Mouse (Mus musculus) CD4-positive, CD25-positive, alpha-beta regulatory T cell, adult 9 weeks (primary cell): ENCODE measurements around the gene Ipp. TPM values are rescaled to one million over a fixed set of nuclear protein-coding genes. Genes with fewer than 3 reads are reported as not detected.

Experiments
- polyA plus RNA-seq: library from polyadenylated mRNA; unstranded; fragments of 100-300 nt; shearing (Covaris generic); gene quantifications from one replicate; pipeline ENCODE4 v1.2.1, GENCODE M21; 2017

The Ipp gene
- 21.8 TPM for polyA plus RNA-seq

GRCm38 (mm10) chr4:116507425-116508218 is at the start of gene Ipp:
Ipp (plus strand) TSS chr4:116507549.

GRCm38 (mm10) chr4:116464126-116464981 is 43.0 kb upstream of the Ipp start, which contains the start of gene Mast2:
Mast2 (minus strand) TSS chr4:116464183.

DNA sequence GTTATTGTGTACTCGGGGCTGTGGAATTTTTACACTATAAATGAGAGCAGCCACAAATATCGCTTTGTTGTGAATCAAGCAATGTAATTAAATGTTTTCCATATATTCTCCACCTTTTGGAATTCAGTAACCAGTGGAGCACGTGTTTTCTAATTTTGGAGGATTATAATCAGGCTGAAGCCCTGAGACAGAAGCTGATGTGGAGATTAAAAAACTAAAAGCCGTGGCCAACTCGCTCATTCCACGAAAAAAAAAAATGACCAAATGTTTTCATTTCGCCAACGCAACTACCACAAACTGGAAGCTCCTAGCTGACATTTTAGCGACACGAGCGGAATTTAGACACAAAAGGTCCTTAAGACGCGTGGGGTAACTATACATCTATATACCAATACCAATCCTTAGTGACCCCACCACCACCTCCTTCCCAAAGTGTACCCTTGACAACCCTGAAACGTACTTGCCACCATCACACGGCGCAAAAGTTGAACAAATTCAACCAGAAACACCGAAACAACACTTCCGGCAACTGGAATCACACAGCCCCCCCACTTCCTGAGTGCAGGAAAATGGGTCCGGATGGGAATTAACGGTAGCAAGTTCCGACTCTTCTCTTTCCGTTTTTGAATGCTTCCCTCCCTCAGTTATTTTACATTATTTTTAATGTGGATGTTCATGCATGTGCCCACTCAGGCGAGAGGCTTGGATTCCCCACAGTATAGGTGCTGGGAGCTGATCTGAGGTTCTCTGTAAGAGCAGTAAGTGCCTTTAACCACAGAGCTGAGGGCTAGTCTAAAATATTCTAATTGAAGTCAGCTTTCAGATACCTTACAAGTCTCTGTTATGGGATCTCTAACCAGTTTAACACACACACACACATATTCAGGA is 48.3 kb downstream of the Ipp start, which contains the start of gene Tmem69:
Gene Tmem69, minus strand, starts transcription at position 524 of the 888 bp plus-strand sequence.

DNA sequence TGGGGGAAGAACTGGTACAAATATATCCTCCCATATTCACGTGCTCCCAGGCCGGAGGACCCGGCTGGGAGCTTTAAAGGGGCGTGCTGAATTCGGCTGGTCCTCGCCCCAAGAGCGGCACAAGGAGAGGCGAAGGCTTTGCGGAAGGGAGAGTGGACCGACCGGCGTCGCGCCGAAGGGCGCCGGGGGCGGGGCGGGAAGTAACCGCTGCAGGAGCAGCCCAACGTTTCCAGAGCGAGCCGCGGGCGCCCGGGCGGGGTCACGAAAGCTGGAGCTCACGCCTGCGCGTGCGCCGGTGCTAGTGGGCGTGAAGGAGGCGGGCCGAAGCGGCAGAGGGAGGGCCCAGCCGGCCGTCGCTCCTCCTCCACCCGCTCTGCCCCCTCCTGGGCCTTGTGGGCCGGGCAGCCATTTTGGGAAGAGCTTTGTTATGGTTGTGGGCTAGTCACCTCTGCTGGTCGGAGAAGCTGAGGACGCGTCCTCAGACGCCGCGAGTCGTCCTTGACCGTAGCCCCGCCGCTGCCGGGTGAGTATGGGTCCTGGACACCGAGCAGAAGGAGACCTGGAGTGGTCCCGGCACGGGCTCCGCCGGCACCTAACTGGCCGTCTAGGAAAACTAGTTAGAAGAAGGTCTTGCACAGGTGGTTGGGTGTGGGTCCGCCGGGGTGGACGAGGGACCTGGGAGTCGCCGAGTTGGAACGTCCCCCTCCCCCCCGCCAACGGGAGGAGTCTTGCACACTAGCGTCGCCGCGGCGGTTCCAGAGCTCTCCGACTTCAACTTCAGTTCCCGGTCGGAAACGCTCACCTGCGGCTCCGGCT is 50.2 kb downstream of the Ipp start, which contains the start of gene Gpbp1l1:
Gene Gpbp1l1, plus strand, starts transcription at position 353 of the 816 bp plus-strand sequence.

Other genes starting within 250 kb of the Ipp start
- 3.0 TPM for gene Mast2, start 43.4 kb upstream of the Ipp start, polyA plus RNA-seq
- gene Tmem69, start 48.4 kb downstream of the Ipp start, polyA plus RNA-seq: 23.1 TPM
- gene Gpbp1l1, start 50.1 kb downstream of the Ipp start, polyA plus RNA-seq: 51.8 TPM
- 15.5 TPM for gene Ccdc17, start 89.1 kb downstream of the Ipp start, polyA plus RNA-seq
- gene Nasp, start 120.4 kb downstream of the Ipp start, polyA plus RNA-seq: 52.2 TPM
- 389 TPM for gene Akr1a1, start 144.1 kb downstream of the Ipp start, polyA plus RNA-seq
- 619 TPM for gene Prdx1, start 178.0 kb downstream of the Ipp start, polyA plus RNA-seq
- gene Mmachc, start 200.9 kb downstream of the Ipp start, polyA plus RNA-seq: 13.1 TPM
- gene Ccdc163, start 201.0 kb downstream of the Ipp start, polyA plus RNA-seq: 22.4 TPM
- 8.3 TPM for gene Tesk2, start 213.4 kb downstream of the Ipp start, polyA plus RNA-seq